Mouse (Mus musculus) liver, adult 2 months (tissue): ENCODE results near the gene Rhod. TPM values are rescaled to one million over a fixed set of nuclear protein-coding genes. Genes with fewer than 3 reads are reported as not detected.

ENCODE experiments used
- DNase-seq: peaks from one replicate; pipeline ENCODE4 v3.0.0-alpha.2; 2011; ENCODE audit warnings: low read depth, low spot score; ENCODE audit errors: extremely low read depth
- H3K27ac ChIP-seq: fragments of 200-500 bp; replicated peaks from 2 replicates; pipeline ENCODE4 v1.5.1; 2012; ENCODE audit warnings: low read depth, mild to moderate bottlenecking, control low read depth, inconsistent platforms, low read length; ENCODE audit not compliant: insufficient read depth
- H3K27me3 ChIP-seq: fragments of 200-500 bp; 2 replicates; pipeline ENCODE4 v1.6.1; 2012; ENCODE audit warnings: mild to moderate bottlenecking, moderate library complexity, low read length, inconsistent platforms; ENCODE audit not compliant: control insufficient read depth, insufficient read depth
- H3K36me3 ChIP-seq: fragments of 200-500 bp; 2 replicates; pipeline ENCODE4 v1.6.1; 2012; ENCODE audit warnings: low read length, inconsistent platforms; ENCODE audit not compliant: control insufficient read depth, insufficient read depth
- H3K4me1 ChIP-seq: fragments of 200-500 bp; 2 replicates; pipeline ENCODE4 v1.6.1; 2011; ENCODE audit warnings: low read length; ENCODE audit not compliant: control insufficient read depth, insufficient read depth
- H3K4me3 ChIP-seq: fragments of 200-500 bp; 2 replicates; pipeline ENCODE4 v1.5.1; 2011; ENCODE audit warnings: low read depth, mild to moderate bottlenecking, control low read depth, low read length, moderate library complexity; ENCODE audit not compliant: insufficient read depth
- H3K79me2 ChIP-seq: fragments of 200-500 bp; 2 replicates; pipeline ENCODE4 v1.6.1; 2012; ENCODE audit warnings: inconsistent platforms, mild to moderate bottlenecking, low read length, moderate library complexity; ENCODE audit not compliant: control insufficient read depth, insufficient read depth
- H3K9ac ChIP-seq: fragments of 200-500 bp; 2 replicates; pipeline ENCODE4 v1.6.1; 2012; ENCODE audit warnings: low read depth, mild to moderate bottlenecking, control low read depth, inconsistent platforms, low read length
- CTCF ChIP-seq: fragments of 200-500 bp; IDR thresholded peaks from 2 replicates; pipeline ENCODE4 v1.5.1; 2011; ENCODE audit warnings: low read depth, low read length, control low read depth
- POLR2A ChIP-seq: fragments of 200-500 bp; IDR thresholded peaks from 2 replicates; pipeline ENCODE4 v1.6.1; 2011; ENCODE audit warnings: low read length, control low read depth; ENCODE audit not compliant: insufficient read depth; ENCODE audit errors: extremely low read depth
- WGBS: fragments of 180-500 bp; shearing (Covaris S2); methylation state at CpG from one replicate; pipeline ENCODE4 v1.1.7; 2018; 5-methylcytosine and 5-hydroxymethylcytosine counted together
- polyA plus RNA-seq: library from polyadenylated mRNA; depleted of rRNA; stranded (reverse); fragments of >200 nt; gene quantifications from 2 replicates; pipeline ENCODE4 v1.2.3, GENCODE M21; 2012
- total RNA-seq: library from RNA; depleted of rRNA; stranded (reverse); fragments of >200 nt; gene quantifications from 2 replicates; pipeline ENCODE4 v1.2.3, GENCODE M21; 2014

The Rhod gene
- total and polyA plus RNA-seq, 2 experiments, result 23.9 to 34.9 TPM

- TF ChIP-seq POLR2A (no peak), CTCF (no peak)
- Histone ChIP-seq H3K36me3 (no peaks in the 10 kb centered on the region), H3K9ac (no peak overlapping the region), H3K4me1 (peaks cover 6% of the 10 kb centered on the region; the same call in 1 of the 2 replicates), H3K79me2 (no peaks in the 10 kb centered on the region), H3K4me3 (no peak overlapping the region), H3K27me3 (peaks cover 5% of the 10 kb centered on the region; the same call in 1 of the 2 replicates), H3K27ac (no peak overlapping the region)
- 66% methylated on average over 3 of the region's 3 CpGs for WGBS
- no peak for DNase-seq
Measured at GRCm38 (mm10) chr19:4474739-4475138, 35.5 kb upstream of the Rhod start.

DNA sequence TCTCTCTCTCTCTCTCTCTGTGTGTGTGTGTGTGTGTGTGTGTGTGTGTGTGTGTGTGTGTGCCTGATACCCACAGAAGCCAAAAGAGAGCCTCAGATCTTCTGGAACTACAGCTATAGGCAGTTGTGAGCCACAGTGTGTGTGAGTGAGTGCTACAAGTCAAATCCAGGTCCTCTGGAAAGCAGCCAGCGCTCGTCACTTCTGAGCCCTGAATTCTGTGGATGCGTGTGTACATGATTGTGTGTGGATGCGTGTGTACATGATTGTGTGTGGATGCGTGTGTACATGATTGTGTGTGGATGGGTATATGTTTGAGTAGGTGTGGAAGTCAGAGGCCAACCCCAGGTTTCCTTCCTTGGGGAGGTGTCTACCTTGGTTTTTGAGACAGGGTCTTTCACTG lies 34.3 kb upstream of the Rhod start:
- peaks cover 6% of the 10 kb centered on the region; the same call in 1 of the 2 replicates for H3K4me1 ChIP-seq
- H3K4me3 ChIP-seq, result no peak overlapping the region
- H3K79me2 ChIP-seq, result no peaks in the 10 kb centered on the region
- H3K27me3 ChIP-seq, result peaks cover 5% of the 10 kb centered on the region; the same call in 1 of the 2 replicates
- H3K9ac ChIP-seq, result no peak overlapping the region
- 86% methylated on average over 5 of the region's 5 CpGs for WGBS
- TF ChIP-seq POLR2A, result no peak
- no peak for TF ChIP-seq CTCF
- no peak for DNase-seq
- no peak overlapping the region for H3K27ac ChIP-seq
- no peaks in the 10 kb centered on the region for H3K36me3 ChIP-seq

DNA sequence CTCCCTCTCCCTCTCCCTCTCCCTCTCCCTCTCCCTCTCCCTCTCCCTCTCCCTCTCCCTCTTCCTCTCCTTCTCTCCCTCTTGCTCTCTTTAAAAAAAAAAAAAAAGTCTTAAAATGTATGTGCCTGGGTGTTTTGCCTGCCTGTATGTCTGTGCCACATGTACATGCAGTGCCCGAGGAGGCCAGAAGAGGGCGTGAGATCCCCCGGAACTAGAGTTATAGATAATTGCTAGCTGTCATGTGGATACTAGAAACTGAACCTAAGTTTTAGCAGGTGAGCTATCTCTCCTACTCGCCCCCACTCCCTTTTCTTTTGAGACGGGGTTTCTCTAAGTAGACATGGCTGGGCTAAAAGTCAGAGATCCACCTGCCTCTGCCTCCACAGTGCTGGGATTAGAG lies 29.1 kb upstream of the Rhod start:
- Histone ChIP-seq H3K4me3 (no peak overlapping the region), H3K4me1 (no peaks in the 10 kb centered on the region), H3K9ac (no peak overlapping the region), H3K27ac (no peak overlapping the region), H3K79me2 (no peaks in the 10 kb centered on the region), H3K36me3 (no peaks in the 10 kb centered on the region), H3K27me3 (no peaks in the 10 kb centered on the region)
- peak; percentile 23 for DNase-seq
- TF ChIP-seq CTCF (peak; percentile 75), POLR2A (no peak)
- 47% methylated on average over 5 of the region's 5 CpGs for WGBS

DNA sequence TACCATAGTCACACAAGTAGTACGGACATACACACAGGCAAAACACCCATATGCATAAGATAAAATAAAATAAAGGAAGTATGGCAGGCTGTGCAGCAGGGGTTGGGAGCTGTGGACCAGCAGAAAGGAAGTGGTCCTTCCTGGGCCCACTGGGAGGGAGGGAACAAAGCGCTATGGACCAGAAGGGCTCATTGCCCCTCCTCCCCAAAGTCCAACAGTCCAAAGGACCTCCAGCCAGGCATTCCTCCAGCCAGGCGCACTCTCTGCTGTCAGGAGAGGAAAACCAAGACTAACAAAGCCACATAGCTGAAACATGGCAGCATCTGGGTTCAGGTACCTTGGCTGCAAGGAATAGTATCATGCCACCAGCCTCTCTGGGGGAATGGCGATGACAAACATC lies 25.4 kb upstream of the Rhod start:
- H3K36me3 ChIP-seq, result no peaks in the 10 kb centered on the region
- no peak overlapping the region for H3K27ac ChIP-seq
- no peaks in the 10 kb centered on the region; the same call in 1 of the 2 replicates for H3K4me1 ChIP-seq
- H3K4me3 ChIP-seq, result no peak overlapping the region
- no peaks in the 10 kb centered on the region for H3K27me3 ChIP-seq
- H3K9ac ChIP-seq, result no peak overlapping the region
- 66% methylated on average over 4 of the region's 4 CpGs for WGBS
- TF ChIP-seq POLR2A, result no peak
- TF ChIP-seq CTCF, result no peak
- no peak for DNase-seq
- no peaks in the 10 kb centered on the region for H3K79me2 ChIP-seq

GRCm38 (mm10) chr19:4461981-4462380 lies 22.7 kb upstream of the Rhod start:
- H3K4me3 ChIP-seq, result no peak overlapping the region
- H3K4me1 ChIP-seq, result no peaks in the 10 kb centered on the region; the same call in 1 of the 2 replicates
- no peaks in the 10 kb centered on the region for H3K27me3 ChIP-seq
- DNase-seq, result peak; percentile 76
- no peak overlapping the region for H3K27ac ChIP-seq
- 37% methylated on average over 8 of the region's 8 CpGs for WGBS
- H3K79me2 ChIP-seq, result no peaks in the 10 kb centered on the region
- no peaks in the 10 kb centered on the region for H3K36me3 ChIP-seq
- TF ChIP-seq CTCF (no peak), POLR2A (no peak)
- H3K9ac ChIP-seq, result no peak overlapping the region

GRCm38 (mm10) chr19:4456227-4456626 lies 17.0 kb upstream of the Rhod start:
- WGBS, result 18% methylated on average over 11 of the region's 11 CpGs
- H3K4me3 ChIP-seq, result no peak overlapping the region; the same call in 1 of the 2 replicates
- no peak for TF ChIP-seq POLR2A
- peak; percentile 71 for TF ChIP-seq CTCF
- H3K27ac ChIP-seq, result no peak overlapping the region
- H3K27me3 ChIP-seq, result no peaks in the 10 kb centered on the region
- no peaks in the 10 kb centered on the region for H3K36me3 ChIP-seq
- no peak for DNase-seq
- no peak overlapping the region for H3K9ac ChIP-seq
- H3K79me2 ChIP-seq, result no peaks in the 10 kb centered on the region
- H3K4me1 ChIP-seq, result no peaks in the 10 kb centered on the region
